Mouse (Mus musculus) embryonic facial prominence, embryonic 13.5 days (tissue): ENCODE measurements around the gene Snai3. TPM values are rescaled to one million over a fixed set of nuclear protein-coding genes. Genes with fewer than 3 reads are reported as not detected.
A peak's percentile ranks its signal among the peaks of the same experiment; 100 is the strongest.

Source experiments
- ATAC-seq: fragments of 200-750 bp; cut with Nextera tagmentation; 2 replicates; pipeline ENCODE4 v1.8.0; 2017; ENCODE audit warnings: low read depth; ENCODE audit not compliant: insufficient number of reproducible peaks, insufficient read depth, low FRiP score, low TSS enrichment
- H3K27ac ChIP-seq: fragments of 300-500 bp; sonication (generic); 2 replicates; pipeline ENCODE4 v1.5.1; 2015; ENCODE audit warnings: moderate library complexity, mild to moderate bottlenecking, inconsistent platforms
- H3K27me3 ChIP-seq: fragments of 300-500 bp; sonication (generic); 2 replicates; pipeline ENCODE4 v1.6.1; 2015; ENCODE audit warnings: mild to moderate bottlenecking, inconsistent platforms
- H3K36me3 ChIP-seq: fragments of 300-500 bp; sonication (generic); 2 replicates; pipeline ENCODE4 v1.6.1; 2015; ENCODE audit warnings: mild to moderate bottlenecking, inconsistent platforms
- H3K4me1 ChIP-seq: fragments of 300-500 bp; sonication (generic); 2 replicates; pipeline ENCODE4 v1.6.1; 2015; ENCODE audit warnings: inconsistent platforms
- H3K4me2 ChIP-seq: fragments of 300-500 bp; sonication (generic); 2 replicates; pipeline ENCODE4 v1.6.1; 2015; ENCODE audit warnings: moderate library complexity, mild to moderate bottlenecking, inconsistent platforms
- H3K4me3 ChIP-seq: fragments of 300-500 bp; sonication (generic); 2 replicates; pipeline ENCODE4 v1.5.1; 2015; ENCODE audit warnings: mild to moderate bottlenecking, inconsistent platforms
- H3K9ac ChIP-seq: fragments of 300-500 bp; sonication (generic); 2 replicates; pipeline ENCODE4 v1.6.1; 2015; ENCODE audit warnings: mild to moderate bottlenecking, inconsistent platforms
- H3K9me3 ChIP-seq: fragments of 300-500 bp; sonication (generic); 2 replicates; pipeline ENCODE4 v1.6.1; 2016; ENCODE audit warnings: inconsistent platforms
- WGBS: fragments of 180-500 bp; shearing (Covaris S2); methylation state at CpG from one replicate; pipeline ENCODE4 v1.1.7; 2015; ENCODE audit warnings: mixed read lengths; 5-methylcytosine and 5-hydroxymethylcytosine counted together
- polyA plus RNA-seq: library from polyadenylated mRNA; unstranded; fragments of >200 nt; fragmentation: Nextera tagmentation; extraction: Ambion mirVana; gene quantifications from 2 replicates; pipeline ENCODE4 v1.2.1, GENCODE M21; 2015

Gene Snai3
- polyA plus RNA-seq, 1 experiment from 2014 or later: 1.2 TPM

GRCm38 (mm10) chr8:122457171-122457570 is 3.4 kb downstream of the Snai3 start:
- H3K9me3 ChIP-seq: no peaks in the 10 kb centered on the region
- H3K4me2 ChIP-seq: no peak overlapping the region
- H3K4me3 ChIP-seq: no peak overlapping the region
- H3K36me3 ChIP-seq: no peaks in the 10 kb centered on the region
- H3K4me1 ChIP-seq: peaks cover 22% of the 10 kb centered on the region
- ATAC-seq: no peak
- WGBS: 66% methylated on average over 11 of the region's 11 CpGs
- H3K9ac ChIP-seq: no peak overlapping the region
- H3K27me3 ChIP-seq: peaks cover 60% of the 10 kb centered on the region
- no peak overlapping the region for H3K27ac ChIP-seq

- H3K9ac ChIP-seq: no peak overlapping the region
- ATAC-seq: no peak
- 86% methylated on average over 6 of the region's 6 CpGs for WGBS
- H3K4me3 ChIP-seq: no peak overlapping the region
- H3K9me3 ChIP-seq: no peaks in the 10 kb centered on the region
- H3K36me3 ChIP-seq: no peaks in the 10 kb centered on the region
- peaks cover 32% of the 10 kb centered on the region for H3K27me3 ChIP-seq
- no peak overlapping the region for H3K27ac ChIP-seq
- H3K4me2 ChIP-seq: no peak overlapping the region
- H3K4me1 ChIP-seq: no peaks in the 10 kb centered on the region
Measured at GRCm38 (mm10) chr8:122454409-122454808, 6.1 kb downstream of the Snai3 start.

GRCm38 (mm10) chr8:122452154-122452553 is 8.4 kb downstream of the Snai3 start:
- no peak overlapping the region for H3K4me3 ChIP-seq
- H3K9ac ChIP-seq: no peak overlapping the region
- no peak overlapping the region for H3K4me2 ChIP-seq
- no peak overlapping the region for H3K27ac ChIP-seq
- ATAC-seq: no peak
- H3K36me3 ChIP-seq: no peaks in the 10 kb centered on the region
- H3K4me1 ChIP-seq: no peaks in the 10 kb centered on the region
- no peaks in the 10 kb centered on the region for H3K9me3 ChIP-seq
- WGBS: 87% methylated on average over 10 of the region's 10 CpGs
- peaks cover 10% of the 10 kb centered on the region; the same call in 1 of the 2 replicates for H3K27me3 ChIP-seq

- peak overlapping the region; percentile 40; the same call in 1 of the 2 replicates for H3K9ac ChIP-seq
- H3K4me3 ChIP-seq: no peak overlapping the region
- H3K4me1 ChIP-seq: no peaks in the 10 kb centered on the region
- H3K9me3 ChIP-seq: no peaks in the 10 kb centered on the region
- ATAC-seq: no peak
- 82% methylated on average over 7 of the region's 7 CpGs for WGBS
- H3K4me2 ChIP-seq: no peak overlapping the region
- peaks cover 3% of the 10 kb centered on the region; the same call in 1 of the 2 replicates for H3K27me3 ChIP-seq
- no peak overlapping the region for H3K27ac ChIP-seq
- no peaks in the 10 kb centered on the region for H3K36me3 ChIP-seq
Measured at GRCm38 (mm10) chr8:122451161-122451703, 9.3 kb downstream of the Snai3 start.

GRCm38 (mm10) chr8:122445203-122445602 is 15.3 kb downstream of the Snai3 start:
- H3K27ac ChIP-seq: peak overlapping the region; percentile 93
- no peaks in the 10 kb centered on the region for H3K36me3 ChIP-seq
- H3K4me3 ChIP-seq: peak overlapping the region; percentile 77; the same call in 1 of the 2 replicates
- peak overlapping the region; percentile 21; the same call in 1 of the 2 replicates for H3K4me2 ChIP-seq
- no peaks in the 10 kb centered on the region for H3K27me3 ChIP-seq
- WGBS: 68% methylated on average over 3 of the region's 3 CpGs
- no peak overlapping the region for H3K9ac ChIP-seq
- peaks cover 29% of the 10 kb centered on the region for H3K4me1 ChIP-seq
- no peaks in the 10 kb centered on the region for H3K9me3 ChIP-seq
- no peak for ATAC-seq

- peak overlapping the region; percentile 97 for H3K4me2 ChIP-seq
- H3K27ac ChIP-seq: peak overlapping the region; percentile 93
- peaks cover 29% of the 10 kb centered on the region for H3K4me1 ChIP-seq
- H3K36me3 ChIP-seq: peaks cover 6% of the 10 kb centered on the region
- no peaks in the 10 kb centered on the region for H3K9me3 ChIP-seq
- 10% methylated on average over 19 of the region's 19 CpGs for WGBS
- peak overlapping the region; percentile 81 for H3K9ac ChIP-seq
- H3K27me3 ChIP-seq: no peaks in the 10 kb centered on the region
- peak overlapping the region; percentile 77 for H3K4me3 ChIP-seq
- peak; percentile 33; the same call in 1 of the 2 replicates for ATAC-seq
Measured at GRCm38 (mm10) chr8:122444058-122444748, 16.3 kb downstream of the Snai3 start.

- H3K27me3 ChIP-seq: no peaks in the 10 kb centered on the region
- peak within 1 kb of the TSS; percentile 97 for H3K4me2 ChIP-seq
- peaks cover 29% of the 10 kb centered on the region for H3K4me1 ChIP-seq
- H3K9ac ChIP-seq: peak within 1 kb of the TSS; percentile 81
- no peaks in the 10 kb centered on the region for H3K9me3 ChIP-seq
- WGBS: under 1% methylated on average over 47 of the region's 47 CpGs
- H3K36me3 ChIP-seq: peaks cover 13% of the 10 kb centered on the region
- ATAC-seq: peak; percentile 98
- H3K4me3 ChIP-seq: peak within 1 kb of the TSS; percentile 77
- peak within 1 kb of the TSS; percentile 93 for H3K27ac ChIP-seq
Measured at GRCm38 (mm10) chr8:122443262-122444006, 17.1 kb downstream of the Snai3 start, which contains the start of gene Mvd. Gene Mvd, minus strand, starts transcription at chr8:122443422.

- H3K27ac ChIP-seq: peak overlapping the region; percentile 85
- H3K27me3 ChIP-seq: no peaks in the 10 kb centered on the region
- peak overlapping the region; percentile 81 for H3K9ac ChIP-seq
- under 1% methylated on average over 12 of the region's 12 CpGs for WGBS
- H3K4me2 ChIP-seq: peak overlapping the region; percentile 97
- H3K9me3 ChIP-seq: no peaks in the 10 kb centered on the region
- H3K4me1 ChIP-seq: peaks cover 35% of the 10 kb centered on the region
- ATAC-seq: peak; percentile 8; the same call in 1 of the 2 replicates
- H3K4me3 ChIP-seq: peak overlapping the region; percentile 77
- peaks cover 19% of the 10 kb centered on the region for H3K36me3 ChIP-seq
Measured at GRCm38 (mm10) chr8:122442781-122443180, 17.8 kb downstream of the Snai3 start.

- H3K27ac ChIP-seq: peak overlapping the region; percentile 85; the same call in 1 of the 2 replicates
- peak overlapping the region; percentile 97 for H3K4me2 ChIP-seq
- no peaks in the 10 kb centered on the region for H3K27me3 ChIP-seq
- ATAC-seq: no peak
- H3K4me3 ChIP-seq: peak overlapping the region; percentile 77
- WGBS: 28% methylated on average over 7 of the region's 7 CpGs
- peaks cover 24% of the 10 kb centered on the region for H3K36me3 ChIP-seq
- peak overlapping the region; percentile 81 for H3K9ac ChIP-seq
- peaks cover 35% of the 10 kb centered on the region for H3K4me1 ChIP-seq
- no peaks in the 10 kb centered on the region for H3K9me3 ChIP-seq
Measured at GRCm38 (mm10) chr8:122442356-122442755, 18.2 kb downstream of the Snai3 start.

GRCm38 (mm10) chr8:122441326-122441725 is 19.2 kb downstream of the Snai3 start:
- WGBS: 96% methylated on average over 1 of the region's 1 CpGs
- Histone ChIP-seq H3K4me1 (peaks cover 35% of the 10 kb centered on the region), H3K36me3 (peaks cover 34% of the 10 kb centered on the region), H3K9me3 (no peaks in the 10 kb centered on the region), H3K27ac (no peak overlapping the region), H3K4me3 (no peak overlapping the region), H3K27me3 (no peaks in the 10 kb centered on the region), H3K9ac (no peak overlapping the region), H3K4me2 (no peak overlapping the region)
- no peak for ATAC-seq

- ATAC-seq: no peak
- no peak overlapping the region for H3K4me3 ChIP-seq
- no peaks in the 10 kb centered on the region for H3K27me3 ChIP-seq
- WGBS: 93% methylated on average over 16 of the region's 16 CpGs
- no peak overlapping the region for H3K9ac ChIP-seq
- H3K27ac ChIP-seq: no peak overlapping the region
- no peaks in the 10 kb centered on the region for H3K9me3 ChIP-seq
- no peak overlapping the region for H3K4me2 ChIP-seq
- peaks cover 51% of the 10 kb centered on the region for H3K36me3 ChIP-seq
- peaks cover 19% of the 10 kb centered on the region for H3K4me1 ChIP-seq
Measured at GRCm38 (mm10) chr8:122439336-122439735, 21.2 kb downstream of the Snai3 start.
